Mouse (Mus musculus) adipose tissue, adult 10 weeks (tissue): ENCODE data around the gene Sec22c. TPM values are rescaled to one million over a fixed set of nuclear protein-coding genes. Genes with fewer than 3 reads are reported as not detected.

ENCODE experiments used
- polyA plus RNA-seq: library from polyadenylated mRNA; stranded (reverse); fragments of 350-450 nt; fragmentation: Illumina TruSeq; extraction: RNeasy Lipid Tissue Mini Kit (QIAGEN cat#74804); gene quantifications from one replicate; pipeline ENCODE4 v1.2.3, GENCODE M21; 2014; ENCODE audit warnings: low read depth, low replicate concordance

Gene Sec22c
- polyA plus RNA-seq = 8.3 TPM

DNA sequence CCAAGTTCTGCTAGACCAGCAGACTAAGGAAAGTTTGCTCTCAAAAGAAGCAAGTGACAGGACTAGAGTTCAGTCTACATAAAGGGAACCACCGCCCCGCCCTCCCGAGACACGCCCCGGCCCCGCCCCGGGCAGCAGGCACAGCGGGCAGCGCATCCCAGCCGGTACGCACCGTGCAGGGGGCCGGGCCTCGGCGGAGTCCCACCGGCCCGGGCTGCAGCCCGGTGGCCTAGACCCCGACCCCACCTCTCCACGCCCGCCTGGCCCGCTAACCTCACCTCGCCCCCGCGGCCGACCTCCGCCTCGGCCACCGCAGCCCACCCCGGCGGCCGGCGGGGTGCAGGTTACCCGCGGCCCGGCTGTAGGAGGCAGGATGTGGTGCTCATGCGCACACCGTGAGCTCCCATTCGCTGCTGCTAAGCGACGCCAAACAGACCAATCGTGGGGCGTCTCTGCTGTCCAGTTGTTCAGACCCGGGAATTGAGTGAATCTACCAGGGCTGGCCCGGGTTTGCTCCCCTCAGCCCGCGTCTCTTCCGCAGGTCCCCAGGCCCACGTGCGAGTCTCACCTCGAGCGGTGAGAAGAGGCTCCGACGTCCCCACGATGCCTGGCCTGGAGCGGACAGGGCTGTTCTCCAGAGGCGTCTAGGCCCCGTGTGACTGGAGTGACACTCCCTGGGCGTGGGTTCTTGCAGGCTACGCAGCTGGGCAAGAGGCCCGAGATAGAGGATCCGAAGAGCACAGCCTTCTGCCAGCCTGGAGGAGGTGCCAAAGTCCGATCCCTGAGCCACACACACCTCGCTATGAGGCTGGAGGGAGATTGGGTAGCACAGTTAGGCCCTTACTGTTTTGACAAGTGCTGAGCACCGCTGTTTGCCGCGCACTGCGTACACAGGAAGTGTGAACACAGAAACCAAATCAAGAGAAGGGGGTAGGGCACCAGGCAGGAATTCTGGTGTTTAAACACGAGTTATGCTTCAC lies at the start of gene Sec22c:
Sec22c (minus strand) TSS at position 845 of the 980 bp plus-strand sequence.

DNA sequence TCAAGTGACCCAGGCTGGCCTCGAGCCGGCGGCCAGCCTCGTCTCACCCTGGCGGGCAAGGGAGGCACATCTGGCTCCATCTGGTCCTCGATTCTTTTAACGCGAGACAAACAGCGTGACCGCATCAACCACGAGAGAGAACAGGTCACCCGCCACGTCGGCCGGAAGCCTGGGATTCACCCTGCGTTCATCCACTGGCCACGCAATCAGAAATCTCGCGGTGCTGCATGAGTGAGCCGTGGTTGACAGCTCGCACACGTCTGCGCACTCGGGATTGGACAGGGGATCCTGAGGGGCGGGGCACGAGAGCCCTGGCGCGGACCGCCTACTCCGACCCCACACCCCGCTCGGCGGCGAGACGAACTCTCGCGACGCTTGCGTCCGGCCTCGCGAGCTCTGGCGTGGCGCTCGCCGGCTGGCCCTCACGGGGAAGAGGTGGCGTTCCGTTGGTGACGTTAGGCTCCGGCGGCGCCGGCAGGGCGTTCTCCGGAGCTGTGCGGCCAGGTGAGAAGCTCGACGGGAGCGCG lies 13.6 kb upstream of the Sec22c start, which contains the start of gene Nktr:
Nktr (plus strand) TSS at position 378 of the 527 bp plus-strand sequence.

GRCm38 (mm10) chr9:121709898-121710583 lies 4.8 kb upstream of the Sec22c start, which contains the start of gene Ss18l2:
Ss18l2 (plus strand) TSS chr9:121710329.

DNA sequence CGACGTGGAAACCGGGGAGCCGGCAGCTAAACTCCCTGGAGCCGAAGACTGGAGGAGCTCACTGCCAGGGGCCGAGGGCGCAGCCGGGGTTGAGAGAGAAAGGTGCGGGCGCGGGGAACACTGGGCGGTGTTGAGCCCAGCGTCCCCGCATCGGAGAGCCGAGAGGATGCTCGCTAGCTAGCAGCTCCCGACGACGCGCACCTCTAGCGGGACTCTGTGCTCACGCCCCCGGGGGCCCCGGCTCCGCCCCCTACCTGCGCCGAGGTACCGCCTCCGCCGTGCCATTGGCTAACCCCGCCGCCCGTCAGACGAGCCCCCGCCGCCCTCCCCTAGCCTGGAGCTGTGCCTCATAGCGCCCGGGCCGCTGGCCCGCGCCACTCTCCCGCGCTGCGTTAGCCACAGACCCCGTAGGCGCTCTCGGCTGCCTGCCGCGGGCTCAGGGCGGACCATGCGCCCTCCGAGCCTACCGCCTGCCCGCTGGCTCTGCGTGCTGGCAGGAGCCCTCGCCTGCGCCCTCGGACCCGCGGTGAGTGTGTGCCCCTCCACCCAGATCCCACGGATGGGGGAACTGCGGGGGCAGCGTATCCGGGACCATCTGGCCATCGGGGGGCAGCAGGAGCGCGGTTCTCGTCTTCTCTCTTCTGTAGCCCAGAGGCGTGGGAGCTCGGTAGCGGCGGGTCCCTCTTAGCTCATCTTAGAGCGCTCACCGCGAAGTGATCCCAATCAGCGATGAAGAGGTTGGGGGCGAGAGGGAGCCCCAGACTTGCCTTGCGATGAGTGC lies 62.7 kb downstream of the Sec22c start, which contains the start of gene Vipr1:
Vipr1 (plus strand) TSS at position 316 of the 781 bp plus-strand sequence.

GRCm38 (mm10) chr9:121642001-121642400 lies 63.3 kb downstream of the Sec22c start, which contains the start of gene Lyzl4:
Lyzl4 (minus strand) TSS chr9:121642096.

Other genes starting within 250 kb of the Sec22c start
- gene Cck, start 209.8 kb downstream of the Sec22c start, polyA plus RNA-seq = not detected
- gene Lyzl4, start 63.4 kb downstream of the Sec22c start, polyA plus RNA-seq = 1.9 TPM
- gene Vipr1, start 62.8 kb downstream of the Sec22c start, polyA plus RNA-seq = 6.1 TPM
- 57.9 TPM for gene Ss18l2, start 4.8 kb upstream of the Sec22c start, polyA plus RNA-seq
- gene Nktr, start 13.7 kb upstream of the Sec22c start, polyA plus RNA-seq = 91.5 TPM
- 24.5 TPM for gene Zfp651, start 53.8 kb upstream of the Sec22c start, polyA plus RNA-seq
- gene Klhl40, start 72.1 kb upstream of the Sec22c start, polyA plus RNA-seq = not detected
- 6.2 TPM for gene Hhatl, start 87.0 kb upstream of the Sec22c start, polyA plus RNA-seq
- 2.4 TPM for gene Ccdc13, start 134.0 kb upstream of the Sec22c start, polyA plus RNA-seq
- gene Higd1a, start 152.9 kb upstream of the Sec22c start, polyA plus RNA-seq = 70.4 TPM
- gene Ackr2, start 192.9 kb upstream of the Sec22c start, polyA plus RNA-seq = 2.6 TPM
- gene Cyp8b1, start 210.8 kb upstream of the Sec22c start, polyA plus RNA-seq = not detected
- gene Fam198a, start 245.5 kb upstream of the Sec22c start, polyA plus RNA-seq = 2.5 TPM